Mouse (Mus musculus) ES-E14 (cell line): ENCODE results near the gene Atp6v1b1.

Experiments
- CHD2 ChIP-seq: IDR thresholded peaks from 2 replicates; pipeline ENCODE4 v1.6.1; 2014; ENCODE audit warnings: mild to moderate bottlenecking, low read depth, low read length, inconsistent platforms
- MAFK ChIP-seq: IDR thresholded peaks from 2 replicates; pipeline ENCODE4 v1.6.1; 2014; ENCODE audit warnings: mild to moderate bottlenecking, low read depth, low read length, inconsistent platforms; ENCODE audit not compliant: insufficient read depth
- ZNF384 ChIP-seq: IDR thresholded peaks from 2 replicates; pipeline ENCODE4 v1.6.1; 2012; ENCODE audit warnings: low read depth, low read length, inconsistent platforms

DNA sequence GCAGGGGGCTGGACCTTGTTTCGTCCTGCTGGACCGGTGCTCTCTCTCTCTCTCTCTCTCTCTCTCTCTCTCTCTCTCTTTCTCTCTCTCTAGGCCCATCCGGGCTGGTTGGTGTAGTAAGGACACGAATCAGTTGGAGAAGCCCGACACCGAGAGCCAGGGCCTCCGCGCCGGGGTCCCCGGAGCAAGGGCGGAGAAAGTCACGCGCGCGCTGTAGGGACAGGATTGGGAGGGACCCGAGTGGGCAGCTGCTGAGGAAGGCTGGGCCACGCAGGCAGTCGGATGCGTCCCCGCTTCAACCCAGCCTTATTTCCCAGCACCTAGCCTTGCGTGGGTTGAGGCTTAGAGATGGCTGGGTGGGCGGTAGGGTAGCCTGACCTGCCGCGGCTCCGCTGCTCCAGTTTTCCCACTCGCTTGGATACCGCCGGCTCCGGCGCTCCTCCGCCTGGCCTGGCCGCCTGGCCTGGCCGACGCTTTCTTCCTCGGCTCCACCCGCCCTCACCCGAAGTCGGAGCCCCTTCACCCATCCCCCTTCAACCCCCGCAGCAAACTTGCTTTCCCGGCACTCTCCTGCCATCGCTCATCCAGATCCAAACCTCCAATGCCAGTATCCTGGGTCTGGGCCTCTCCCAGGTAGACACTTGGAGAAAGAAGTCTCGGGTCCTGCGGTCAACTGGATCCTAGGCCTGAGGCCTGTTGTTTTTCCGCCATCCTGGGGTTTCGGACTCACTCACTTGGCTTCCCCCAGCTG, 30.9 kb upstream of the Atp6v1b1 start:
- TF ChIP-seq MAFK (no peak), CHD2 (no peak), ZNF384 (no peak)
